Mouse (Mus musculus): Measurements from ENCODE around the gene Rtn4rl1.

Rtn4rl1 gene

GRCm38 (mm10) chr11:75190371-75190724 lies 3.2 kb upstream of the Rtn4rl1 start:
- DNase-seq: peak; percentile 92

- no peak for DNase-seq
Observed at GRCm38 (mm10) chr11:75190905-75191441, 2.6 kb upstream of the Rtn4rl1 start, which contains the start of gene Dph1. Gene Dph1, minus strand, starts transcription at chr11:75191241.

- no peak for DNase-seq
Observed at GRCm38 (mm10) chr11:75191841-75192240, 1.7 kb upstream of the Rtn4rl1 start.

- peak; percentile 93 for DNase-seq
Observed at GRCm38 (mm10) chr11:75192336-75193214, 1.0 kb upstream of the Rtn4rl1 start.

- DNase-seq: no peak
Observed at GRCm38 (mm10) chr11:75194121-75194849, 702 bp downstream of the Rtn4rl1 start.

GRCm38 (mm10) chr11:75194850-75195461 lies 1.4 kb downstream of the Rtn4rl1 start:
- peak; percentile 54 for DNase-seq

- no peak for DNase-seq
Observed at GRCm38 (mm10) chr11:75196131-75196530, 2.5 kb downstream of the Rtn4rl1 start.

- DNase-seq: no peak
Observed at GRCm38 (mm10) chr11:75197956-75198355, 4.4 kb downstream of the Rtn4rl1 start.

- no peak for DNase-seq
Observed at GRCm38 (mm10) chr11:75198792-75199191, 5.2 kb downstream of the Rtn4rl1 start.

GRCm38 (mm10) chr11:75199951-75200350 lies 6.4 kb downstream of the Rtn4rl1 start:
- DNase-seq: no peak

- no peak for DNase-seq
Observed at GRCm38 (mm10) chr11:75200935-75201334, 7.4 kb downstream of the Rtn4rl1 start.

- DNase-seq: no peak
Observed at GRCm38 (mm10) chr11:75201721-75202120, 8.1 kb downstream of the Rtn4rl1 start.

GRCm38 (mm10) chr11:75203926-75204325 lies 10.3 kb downstream of the Rtn4rl1 start:
- no peak for DNase-seq

GRCm38 (mm10) chr11:75204472-75204871 lies 10.9 kb downstream of the Rtn4rl1 start:
- no peak for DNase-seq

GRCm38 (mm10) chr11:75206347-75206746 lies 12.8 kb downstream of the Rtn4rl1 start:
- no peak for DNase-seq

- no peak for DNase-seq
Observed at GRCm38 (mm10) chr11:75209363-75209762, 15.8 kb downstream of the Rtn4rl1 start.

- DNase-seq: no peak
Observed at GRCm38 (mm10) chr11:75210093-75210492, 16.5 kb downstream of the Rtn4rl1 start.

GRCm38 (mm10) chr11:75210755-75211154 lies 17.2 kb downstream of the Rtn4rl1 start:
- no peak for DNase-seq

- peak; percentile 38 for DNase-seq
Observed at GRCm38 (mm10) chr11:75212031-75212667, 18.6 kb downstream of the Rtn4rl1 start.

- DNase-seq: no peak
Observed at GRCm38 (mm10) chr11:75212876-75213275, 19.3 kb downstream of the Rtn4rl1 start.

GRCm38 (mm10) chr11:75213372-75214080 lies 19.9 kb downstream of the Rtn4rl1 start:
- DNase-seq: peak; percentile 84
